ENCODE assay signal across 10 mouse cellular contexts in the genomic region with DNA sequence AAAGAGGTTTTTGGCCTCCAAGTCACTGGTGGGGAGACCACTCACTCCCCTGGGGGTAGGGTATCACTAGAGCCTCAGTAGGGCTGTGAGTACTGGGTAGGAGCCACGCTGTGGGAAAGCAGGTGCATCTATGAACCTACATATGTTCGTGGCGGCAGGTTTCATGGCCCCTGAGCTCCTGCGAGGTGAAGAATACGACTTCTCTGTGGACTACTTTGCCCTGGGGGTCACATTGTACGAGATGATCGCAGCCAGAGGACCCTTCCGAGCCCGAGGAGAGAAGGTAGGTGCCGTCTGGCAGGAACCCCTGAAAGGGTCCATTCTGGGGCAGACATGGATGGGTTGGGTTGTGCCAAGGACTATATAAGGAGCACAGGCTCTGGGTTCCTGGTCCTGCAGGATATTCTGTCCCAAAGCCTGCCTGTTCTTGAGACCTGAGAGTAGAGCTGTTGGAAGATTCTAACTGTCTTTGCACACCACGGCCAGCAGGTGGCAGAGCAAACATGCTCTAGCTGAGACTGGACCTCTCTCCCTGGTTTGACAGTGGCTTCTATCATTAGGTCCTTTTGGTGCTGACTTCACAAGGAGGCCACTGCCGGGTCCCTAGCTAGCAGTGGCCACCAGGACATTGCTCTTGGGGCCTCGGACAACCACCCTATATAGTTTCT. TPM values are rescaled to one million over a fixed set of nuclear protein-coding genes. Genes with fewer than 3 reads are reported as not detected.
DNase-seq lines count a peak whose midpoint lies in the region; ATAC-seq and TF ChIP-seq lines count a peak whose summit lies in the region.
"Had no signal": no experiment of that assay in that cellular context is flagged by ENCODE, and none has a peak within 500 bp of the region (broad histone marks: within the 10 kb centered on the region; RNA-seq: fewer than 3 reads in every experiment).

No protein-coding gene starts in this region.

- TF ChIP-seq EP300 in liver, embryonic 14.5 days (IDR thresholded peaks at IDR 0.05; ENCODE audit: low read depth), result no peak

- no peak overlapping the region for H3K4me3 ChIP-seq in C2C12 (ENCODE audit: insufficient read depth, poor library complexity, severe bottlenecking)
- H3K4me3 ChIP-seq in bone marrow, adult 2 months (replicated peaks; ENCODE audit: control insufficient read depth, low read depth, low read length), result no peak overlapping the region
- H3K4me3 ChIP-seq in embryonic facial prominence, embryonic 11.5 days (ENCODE audit: low read depth, low read length), result no peak overlapping the region
- no peak overlapping the region for H3K4me3 ChIP-seq in liver, embryonic 14.5 days (ENCODE audit: insufficient read depth in 1 of 2, low read depth in 2 of 2, low read length in 2 of 2)
- H3K4me3 ChIP-seq: hindbrain, embryonic 15.5 days had no signal

- no peak overlapping the region for H3K27ac ChIP-seq in bone marrow, adult 2 months (ENCODE audit: control insufficient read depth, insufficient read depth, low read depth, low read length, poor library complexity)
- H3K27ac ChIP-seq in embryonic facial prominence, embryonic 11.5 days (replicated peaks; ENCODE audit: low read depth, low read length), result no peak overlapping the region
- no peak overlapping the region for H3K27ac ChIP-seq in liver, embryonic 14.5 days
- H3K27ac ChIP-seq: hindbrain, embryonic 15.5 days had no signal

- peaks cover 62% of the 10 kb centered on the region for H3K27me3 ChIP-seq in C2C12 (ENCODE audit: control insufficient read depth, insufficient read depth, insufficient read length)
- H3K27me3 ChIP-seq in embryonic facial prominence, embryonic 11.5 days (ENCODE audit: control insufficient read depth, insufficient read depth, low read length), result no peaks in the 10 kb centered on the region
- H3K27me3 ChIP-seq in liver, embryonic 14.5 days (ENCODE audit: control insufficient read depth, insufficient read depth, low read length), result no peaks in the 10 kb centered on the region
- H3K27me3 ChIP-seq: hindbrain, embryonic 15.5 days had no signal

- no peak for TF ChIP-seq POLR2A in bone marrow, adult 2 months (IDR thresholded peaks at IDR 0.05; ENCODE audit: borderline replicate concordance, control insufficient read depth, low read depth, low read length)

- peak; percentile 40 for DNase-seq in 3134 (ENCODE audit: extremely low read depth, insufficient read length, low spot score)
- peak; percentile 73 for DNase-seq in embryonic facial prominence, embryonic 11.5 days (ENCODE audit: low spot score)
- DNase-seq in kidney, adult 9 months, result peak; percentile 38
- peak; percentile 27 to 35 (median 31) for DNase-seq in liver, embryonic 14.5 days (ENCODE audit: low read depth in 3 of 3, low spot score in 3 of 3)
- peak; percentile 34 for DNase-seq in ovary, postnatal 14 days (ENCODE audit: low spot score)
- no peak for DNase-seq in urinary bladder, postnatal 36 days (ENCODE audit: low spot score in 2 of 2)

- H3K4me2 ChIP-seq in embryonic facial prominence, embryonic 11.5 days (ENCODE audit: low read depth, low read length), result no peak overlapping the region
- H3K4me2 ChIP-seq in liver, embryonic 14.5 days (ENCODE audit: low read depth), result no peak overlapping the region
- H3K4me2 ChIP-seq: hindbrain, embryonic 15.5 days had no signal

- H3K36me3 ChIP-seq in C2C12 (ENCODE audit: control insufficient read depth, insufficient read depth), result no peaks in the 10 kb centered on the region
- no peaks in the 10 kb centered on the region for H3K36me3 ChIP-seq in embryonic facial prominence, embryonic 11.5 days (replicated peaks; ENCODE audit: control insufficient read depth, insufficient read depth, low read depth, low read length)
- no peaks in the 10 kb centered on the region for H3K36me3 ChIP-seq in liver, embryonic 14.5 days (replicated peaks; ENCODE audit: control insufficient read depth, insufficient read depth, low read depth)
- H3K36me3 ChIP-seq: hindbrain, embryonic 15.5 days had no signal

- no peaks in the 10 kb centered on the region for H3K79me2 ChIP-seq in C2C12 (ENCODE audit: control insufficient read depth, insufficient read depth)

- no peaks in the 10 kb centered on the region for H3K9me3 ChIP-seq in embryonic facial prominence, embryonic 11.5 days (replicated peaks; ENCODE audit: control insufficient read depth, low read length)
- H3K9me3 ChIP-seq in liver, embryonic 14.5 days (ENCODE audit: control insufficient read depth, low read length), result no peaks in the 10 kb centered on the region
- H3K9me3 ChIP-seq: hindbrain, embryonic 15.5 days had no signal

- ATAC-seq in embryonic facial prominence, embryonic 11.5 days (replicated peaks; ENCODE audit: insufficient number of reproducible peaks, low FRiP score, low TSS enrichment, low read depth), result no peak
- no peak for ATAC-seq in liver, embryonic 14.5 days (ENCODE audit: insufficient read depth)

- H3ac ChIP-seq in C2C12 (ENCODE audit: control insufficient read depth, insufficient read length, low read depth), result no peak overlapping the region

- H3K4me1 ChIP-seq in bone marrow, adult 2 months (ENCODE audit: control insufficient read depth, insufficient read depth, low read length), result no peaks in the 10 kb centered on the region
- no peaks in the 10 kb centered on the region for H3K4me1 ChIP-seq in embryonic facial prominence, embryonic 11.5 days (ENCODE audit: control insufficient read depth, insufficient read depth, low read length)
- H3K4me1 ChIP-seq in liver, embryonic 14.5 days (replicated peaks; ENCODE audit: control insufficient read depth in 2 of 2, insufficient read depth in 2 of 2, low read length in 1 of 2), result no peaks in the 10 kb centered on the region
- H3K4me1 ChIP-seq: hindbrain, embryonic 15.5 days had no signal

- 51% methylated on average over 13 of the region's 13 CpGs for WGBS in bone marrow, adult 2 months
- WGBS in embryonic facial prominence, embryonic 11.5 days, result 60% methylated on average over 13 of the region's 13 CpGs
- 43% methylated on average over 13 of the region's 13 CpGs for WGBS in liver, embryonic 14.5 days (ENCODE audit: insufficient replicate concordance)

- peak; percentile 71 for TF ChIP-seq CTCF in C2C12 (IDR thresholded peaks at IDR 0.05; ENCODE audit: control insufficient read depth, insufficient read depth, insufficient read length)
- peak; percentile 92 for TF ChIP-seq CTCF in bone marrow, adult 2 months (IDR thresholded peaks at IDR 0.05; ENCODE audit: control insufficient read depth, insufficient read depth, low read length)
- TF ChIP-seq CTCF in liver, embryonic 14.5 days (IDR thresholded peaks at IDR 0.05; ENCODE audit: low read depth), result peak; percentile 87

- no peak overlapping the region for H3K9ac ChIP-seq in embryonic facial prominence, embryonic 11.5 days (replicated peaks; ENCODE audit: low read length)
- no peak overlapping the region for H3K9ac ChIP-seq in liver, embryonic 14.5 days (replicated peaks)
- H3K9ac ChIP-seq: hindbrain, embryonic 15.5 days had no signal

- H3K79me3 ChIP-seq in C2C12 (ENCODE audit: low read depth), result no peaks in the 10 kb centered on the region

TF ChIP-seq in C2C12, 6 proteins besides CTCF, POLR2A, EP300 and RAD21:
- TF ChIP-seq USF1 (IDR thresholded peaks at IDR 0.05; ENCODE audit: low read depth) (no peak), MAX (IDR thresholded peaks at IDR 0.05) (no peak), CEBPB (IDR thresholded peaks at IDR 0.05; ENCODE audit: low read depth) (no peak), FOSL1 (IDR thresholded peaks at IDR 0.05; ENCODE audit: insufficient read depth, low read length, poor library complexity, severe bottlenecking) (no peak), MYOD1 (IDR thresholded peaks at IDR 0.05; ENCODE audit: control insufficient read depth, insufficient read length, low read depth) (no peak), MYOG (IDR thresholded peaks at IDR 0.05; ENCODE audit: control insufficient read depth, extremely low read depth, insufficient read length) (no peak)

RNA-seq across cellular contexts. Expression of gene Grk1, which starts 8.1 kb away (rescaled TPM):
- polyA plus RNA-seq in C2C12 (2012; fragmentation: generic; extraction: Trizol), result not detected
- polyA plus RNA-seq in bone marrow, adult 2 months (2011; ENCODE audit: insufficient read depth, insufficient read length, low replicate concordance, missing spikeins), result 0.20 TPM in 1 of 2 replicates, not detected in the other
- 0.06 TPM in 1 of 2 replicates, not detected in the other for polyA plus RNA-seq in embryonic facial prominence, embryonic 11.5 days (2014; fragmentation: Nextera tagmentation; extraction: Ambion mirVana)
- polyA plus RNA-seq in liver, embryonic 14.5 days (2012; rRNA removed), result 0.01 and 0.02 TPM in 2 replicates
- polyA plus RNA-seq in liver, embryonic 14.5 days (2014; fragmentation: Nextera tagmentation; extraction: Ambion mirVana), result 0.04 TPM in 1 of 2 replicates, not detected in the other
- polyA plus RNA-seq: hindbrain, embryonic 15.5 days; stomach, embryonic 14.5 days had no signal

RNA-seq across cellular contexts. Expression of gene Atp4b, which starts 16.4 kb away (rescaled TPM):
- polyA plus RNA-seq in C2C12 (2012; fragmentation: generic; extraction: Trizol), result not detected
- polyA plus RNA-seq in bone marrow, adult 2 months (2011; ENCODE audit: insufficient read depth, insufficient read length, low replicate concordance, missing spikeins), result not detected in 2 replicates
- not detected in 2 replicates for polyA plus RNA-seq in embryonic facial prominence, embryonic 11.5 days (2014; fragmentation: Nextera tagmentation; extraction: Ambion mirVana)
- not detected in 2 replicates for polyA plus RNA-seq in liver, embryonic 14.5 days (2012; rRNA removed)
- not detected in 2 replicates for polyA plus RNA-seq in liver, embryonic 14.5 days (2014; fragmentation: Nextera tagmentation; extraction: Ambion mirVana)
- polyA plus RNA-seq: hindbrain, embryonic 15.5 days had no signal

RNA-seq across cellular contexts. Expression of gene Tmem255b, which starts 22.0 kb away (rescaled TPM):
- polyA plus RNA-seq in C2C12 (2012; fragmentation: generic; extraction: Trizol), result not detected
- not detected in 2 replicates for polyA plus RNA-seq in bone marrow, adult 2 months (2011; ENCODE audit: insufficient read depth, insufficient read length, low replicate concordance, missing spikeins)
- polyA plus RNA-seq in embryonic facial prominence, embryonic 11.5 days (2014; fragmentation: Nextera tagmentation; extraction: Ambion mirVana), result 0.36 and 0.38 TPM in 2 replicates
- polyA plus RNA-seq in liver, embryonic 14.5 days (2012; rRNA removed), result 0.02 TPM in 1 of 2 replicates, not detected in the other
- polyA plus RNA-seq in liver, embryonic 14.5 days (2014; fragmentation: Nextera tagmentation; extraction: Ambion mirVana), result 0.14 TPM in 1 of 2 replicates, not detected in the other

Comparison
In these comparisons a context has a peak if more than half of its experiments do, and no peak if none do; other contexts are left out.
1. DNase-seq: peak in 3134 (single experiment), embryonic facial prominence, embryonic 11.5 days (single experiment), kidney, adult 9 months (single experiment), liver, embryonic 14.5 days (3 of 3) and ovary, postnatal 14 days (single experiment); none in urinary bladder, postnatal 36 days (0 of 2).
2. Peak in every context shown above with its lines, with median percentiles within 50 percentile points of each other: CTCF ChIP-seq.